Mouse (Mus musculus) midbrain, embryonic 16.5 days (tissue): ENCODE measurements at regions not wholly inside any gene's neighbourhood (a gene's known extent, or its start where the extent isn't known, plus 50 kb on each side); places are given as distances from the start of the nearest gene placed in this dataset.

Experiments used
- ATAC-seq: fragments of 200-750 bp; cut with Nextera tagmentation; 2 replicates; pipeline ENCODE4 v1.8.0; 2017; ENCODE audit warnings: moderate TSS enrichment
- H3K27ac ChIP-seq: fragments of 300-500 bp; sonication (generic); 2 replicates; pipeline ENCODE4 v1.5.1; 2014; ENCODE audit warnings: mild to moderate bottlenecking, low read length, mixed read lengths
- H3K27me3 ChIP-seq: fragments of 300-500 bp; sonication (generic); 2 replicates; pipeline ENCODE4 v1.6.1; 2014; ENCODE audit warnings: low read depth, low read length, mixed read lengths; ENCODE audit not compliant: control insufficient read depth, insufficient read depth
- H3K36me3 ChIP-seq: fragments of 300-500 bp; sonication (generic); 2 replicates; pipeline ENCODE4 v1.6.1; 2014; ENCODE audit warnings: mild to moderate bottlenecking, low read length, moderate library complexity, mixed read lengths; ENCODE audit not compliant: control insufficient read depth, insufficient read depth
- H3K4me1 ChIP-seq: fragments of 300-500 bp; sonication (generic); 2 replicates; pipeline ENCODE4 v1.6.1; 2014; ENCODE audit warnings: mild to moderate bottlenecking, low read length, mixed read lengths; ENCODE audit not compliant: control insufficient read depth, insufficient read depth
- H3K4me2 ChIP-seq: fragments of 300-500 bp; sonication (generic); 2 replicates; pipeline ENCODE4 v1.6.1; 2014; ENCODE audit warnings: mild to moderate bottlenecking, low read length, mixed read lengths
- H3K4me3 ChIP-seq: fragments of 300-500 bp; sonication (generic); 2 replicates; pipeline ENCODE4 v1.5.1; 2014; ENCODE audit warnings: low read depth, mild to moderate bottlenecking, low read length, moderate library complexity, mixed read lengths
- H3K9ac ChIP-seq: fragments of 300-500 bp; sonication (generic); 2 replicates; pipeline ENCODE4 v1.6.1; 2014; ENCODE audit warnings: low read depth, low read length, mixed read lengths
- H3K9me3 ChIP-seq: fragments of 300-500 bp; sonication (generic); replicated peaks from 2 replicates; pipeline ENCODE4 v1.6.1; 2014; ENCODE audit warnings: mild to moderate bottlenecking, low read length, mixed read lengths; ENCODE audit not compliant: control insufficient read depth, poor library complexity, severe bottlenecking
- WGBS: fragments of 180-500 bp; shearing (Covaris S2); extraction: QIAGEN DNeasy Blood & Tissue Kit; methylation state at CpG from one replicate; pipeline ENCODE4 v1.1.7; 2014; 5-methylcytosine and 5-hydroxymethylcytosine counted together

GRCm38 (mm10) chr6:19214700-19215099 is 348.6 kb downstream of the Ankrd7 start:
- Histone ChIP-seq H3K4me2 (no peak overlapping the region), H3K36me3 (no peaks in the 10 kb centered on the region), H3K27me3 (no peaks in the 10 kb centered on the region), H3K4me1 (no peaks in the 10 kb centered on the region), H3K9me3 (no peaks in the 10 kb centered on the region), H3K9ac (no peak overlapping the region), H3K4me3 (no peak overlapping the region), H3K27ac (no peak overlapping the region)
- 95% methylated on average over 1 of the region's 1 CpGs for WGBS
- ATAC-seq = no peak

- WGBS = 62% methylated on average over 1 of the region's 1 CpGs
- no peak overlapping the region for H3K27ac ChIP-seq
- no peaks in the 10 kb centered on the region for H3K27me3 ChIP-seq
- H3K9me3 ChIP-seq = no peaks in the 10 kb centered on the region
- H3K36me3 ChIP-seq = no peaks in the 10 kb centered on the region
- ATAC-seq = no peak
- no peak overlapping the region for H3K9ac ChIP-seq
- no peak overlapping the region for H3K4me3 ChIP-seq
- no peaks in the 10 kb centered on the region for H3K4me1 ChIP-seq
- no peak overlapping the region for H3K4me2 ChIP-seq
Observed at GRCm38 (mm10) chr6:19215124-19215523, 349.0 kb downstream of the Ankrd7 start.

GRCm38 (mm10) chr6:19264075-19264819 is 398.1 kb downstream of the Ankrd7 start:
- no peak overlapping the region for H3K4me2 ChIP-seq
- no peak for ATAC-seq
- no peak overlapping the region for H3K9ac ChIP-seq
- no peak overlapping the region for H3K4me3 ChIP-seq
- H3K4me1 ChIP-seq = no peaks in the 10 kb centered on the region
- no peaks in the 10 kb centered on the region for H3K36me3 ChIP-seq
- 80% methylated on average over 5 of the region's 5 CpGs for WGBS
- H3K27ac ChIP-seq = no peak overlapping the region
- H3K9me3 ChIP-seq = no peaks in the 10 kb centered on the region
- no peaks in the 10 kb centered on the region for H3K27me3 ChIP-seq

- H3K9ac ChIP-seq = no peak overlapping the region
- no peaks in the 10 kb centered on the region for H3K9me3 ChIP-seq
- no peaks in the 10 kb centered on the region for H3K27me3 ChIP-seq
- no peak overlapping the region for H3K4me3 ChIP-seq
- H3K4me2 ChIP-seq = no peak overlapping the region
- WGBS = 80% methylated on average over 2 of the region's 2 CpGs
- ATAC-seq = no peak
- H3K27ac ChIP-seq = no peak overlapping the region
- H3K36me3 ChIP-seq = no peaks in the 10 kb centered on the region
- H3K4me1 ChIP-seq = no peaks in the 10 kb centered on the region
Observed at GRCm38 (mm10) chr6:19273207-19273606, 407.1 kb downstream of the Ankrd7 start.

GRCm38 (mm10) chr6:19282682-19283333 is 416.7 kb downstream of the Ankrd7 start:
- Histone ChIP-seq H3K27me3 (no peaks in the 10 kb centered on the region), H3K9ac (no peak overlapping the region), H3K4me1 (no peaks in the 10 kb centered on the region), H3K9me3 (no peaks in the 10 kb centered on the region), H3K4me2 (no peak overlapping the region), H3K36me3 (no peaks in the 10 kb centered on the region), H3K27ac (no peak overlapping the region), H3K4me3 (no peak overlapping the region)
- peak; percentile 51 for ATAC-seq
- 68% methylated on average over 4 of the region's 4 CpGs for WGBS

GRCm38 (mm10) chr6:19332659-19333058 is 466.5 kb downstream of the Ankrd7 start:
- no peak for ATAC-seq
- no peaks in the 10 kb centered on the region for H3K27me3 ChIP-seq
- no peak overlapping the region for H3K4me2 ChIP-seq
- H3K4me3 ChIP-seq = no peak overlapping the region
- no peaks in the 10 kb centered on the region for H3K4me1 ChIP-seq
- H3K36me3 ChIP-seq = no peaks in the 10 kb centered on the region
- H3K9ac ChIP-seq = no peak overlapping the region
- no peak overlapping the region for H3K27ac ChIP-seq
- H3K9me3 ChIP-seq = no peaks in the 10 kb centered on the region

GRCm38 (mm10) chr6:19335653-19336052 is 469.5 kb downstream of the Ankrd7 start:
- Histone ChIP-seq H3K36me3 (no peaks in the 10 kb centered on the region), H3K27me3 (no peaks in the 10 kb centered on the region), H3K9me3 (no peaks in the 10 kb centered on the region), H3K9ac (no peak overlapping the region), H3K4me3 (no peak overlapping the region), H3K4me1 (no peaks in the 10 kb centered on the region), H3K27ac (no peak overlapping the region), H3K4me2 (no peak overlapping the region)
- ATAC-seq = no peak
- WGBS = 94% methylated on average over 6 of the region's 6 CpGs

- Histone ChIP-seq H3K27me3 (no peaks in the 10 kb centered on the region), H3K27ac (no peak overlapping the region)
- 82% methylated on average over 5 of the region's 5 CpGs for WGBS
Observed at GRCm38 (mm10) chr6:19338470-19338869, 472.4 kb downstream of the Ankrd7 start.

More at GRCm38 (mm10) chr6:19338470-19338869, 472.4 kb downstream of the Ankrd7 start:
- Histone ChIP-seq H3K9me3 (no peaks in the 10 kb centered on the region), H3K36me3 (no peaks in the 10 kb centered on the region), H3K4me3 (no peak overlapping the region), H3K4me1 (no peaks in the 10 kb centered on the region), H3K4me2 (no peak overlapping the region), H3K9ac (no peak overlapping the region)
- ATAC-seq = no peak
